Mouse (Mus musculus): ENCODE data around the gene Knl1.
"Not testable (repeated sequence)": the region's sequence is repeated elsewhere in the genome, so short reads cannot be mapped to it uniquely, and the experiment has no call there.

The Knl1 gene

GRCm38 (mm10) chr2:119046649-119047611 is at the start of gene Knl1:
Knl1 (plus strand) TSS chr2:119047119.
- peak; percentile 99 for DNase-seq (ENCODE audit: low read depth)

GRCm38 (mm10) chr2:118998115-118998866 is 48.6 kb upstream of the Knl1 start:
- DNase-seq (ENCODE audit: low read depth), result peak; percentile 20

- no peak for DNase-seq (ENCODE audit: low read depth)
Measured at GRCm38 (mm10) chr2:118999025-118999639, 47.8 kb upstream of the Knl1 start.

GRCm38 (mm10) chr2:119006886-119007285 is 40.0 kb upstream of the Knl1 start:
- no peak for DNase-seq (ENCODE audit: low read depth)

- DNase-seq (ENCODE audit: low read depth), result no peak
Measured at GRCm38 (mm10) chr2:119009376-119009775, 37.5 kb upstream of the Knl1 start.

- DNase-seq (ENCODE audit: low read depth), result no peak
Measured at GRCm38 (mm10) chr2:119014989-119015388, 31.9 kb upstream of the Knl1 start.

- no peak for DNase-seq (ENCODE audit: low read depth)
Measured at GRCm38 (mm10) chr2:119015604-119016180, 31.2 kb upstream of the Knl1 start.

- DNase-seq (ENCODE audit: low read depth), result not testable (repeated sequence)
Measured at GRCm38 (mm10) chr2:119016312-119016711, 30.6 kb upstream of the Knl1 start.

GRCm38 (mm10) chr2:119017647-119018046 is 29.3 kb upstream of the Knl1 start:
- DNase-seq (ENCODE audit: low read depth), result no peak

GRCm38 (mm10) chr2:119018391-119019122 is 28.4 kb upstream of the Knl1 start:
- DNase-seq (ENCODE audit: low read depth), result no peak

GRCm38 (mm10) chr2:119019131-119019530 is 27.8 kb upstream of the Knl1 start:
- no peak for DNase-seq (ENCODE audit: low read depth)

- no peak for DNase-seq (ENCODE audit: low read depth)
Measured at GRCm38 (mm10) chr2:119019538-119019937, 27.4 kb upstream of the Knl1 start.

- no peak for DNase-seq (ENCODE audit: low read depth)
Measured at GRCm38 (mm10) chr2:119023154-119023660, 23.7 kb upstream of the Knl1 start.

- peak; percentile 50 for DNase-seq (ENCODE audit: low read depth)
Measured at GRCm38 (mm10) chr2:119024536-119025238, 22.2 kb upstream of the Knl1 start.

GRCm38 (mm10) chr2:119025239-119025616 is 21.7 kb upstream of the Knl1 start:
- no peak for DNase-seq (ENCODE audit: low read depth)

GRCm38 (mm10) chr2:119026951-119027350 is 20.0 kb upstream of the Knl1 start:
- DNase-seq (ENCODE audit: low read depth), result no peak

- DNase-seq (ENCODE audit: low read depth), result peak; percentile 97
Measured at GRCm38 (mm10) chr2:119028941-119029551, 17.9 kb upstream of the Knl1 start, which contains the start of gene Ccdc32. Ccdc32 (minus strand) TSS chr2:119029393.

- no peak for DNase-seq (ENCODE audit: low read depth)
Measured at GRCm38 (mm10) chr2:119032191-119032590, 14.7 kb upstream of the Knl1 start.

GRCm38 (mm10) chr2:119034656-119035396 is 12.1 kb upstream of the Knl1 start, which contains the start of gene Rpusd2:
Rpusd2 (plus strand) TSS chr2:119034790.
- peak; percentile 97 for DNase-seq (ENCODE audit: low read depth)
